Mouse (Mus musculus): ENCODE results near the gene Xpnpep3. TPM values are rescaled to one million over a fixed set of nuclear protein-coding genes. Genes with fewer than 3 reads are reported as not detected.
A peak's percentile ranks its signal among the peaks of the same experiment; 100 is the strongest.

Gene Xpnpep3
- polyA plus RNA-seq (2011; ENCODE audit: insufficient read depth, insufficient read length, low replicate concordance, missing spikeins) = 5.4 and 5.9 TPM in 2 replicates

- under 1% methylated on average over 50 of the region's 50 CpGs for WGBS
- H3K4me3 ChIP-seq (replicated peaks; ENCODE audit: control insufficient read depth, low read depth, low read length) = peak within 1 kb of the TSS; percentile 82
- peak within 1 kb of the TSS; percentile 85 for H3K27ac ChIP-seq (ENCODE audit: control insufficient read depth, insufficient read depth, low read depth, low read length, poor library complexity)
- H3K4me1 ChIP-seq (ENCODE audit: control insufficient read depth, insufficient read depth, low read length) = no peaks in the 10 kb centered on the region
- no peak for TF ChIP-seq CTCF (IDR thresholded peaks at IDR 0.05; ENCODE audit: control insufficient read depth, insufficient read depth, low read length)
- TF ChIP-seq POLR2A (IDR thresholded peaks at IDR 0.05; ENCODE audit: borderline replicate concordance, control insufficient read depth, low read depth, low read length) = peak; percentile 69; the same call in 1 of the 2 replicates
Observed at GRCm38 (mm10) chr15:81399638-81400315, at the start of gene Xpnpep3, which contains the start of gene St13. Gene Xpnpep3 (plus strand): TSS chr15:81400138. Gene St13 (minus strand): TSS chr15:81400077.

GRCm38 (mm10) chr15:81350401-81350800 is 49.5 kb upstream of the Xpnpep3 start:
- no peak overlapping the region for H3K27ac ChIP-seq (ENCODE audit: control insufficient read depth, insufficient read depth, low read depth, low read length, poor library complexity)
- TF ChIP-seq CTCF (IDR thresholded peaks at IDR 0.05; ENCODE audit: control insufficient read depth, insufficient read depth, low read length) = no peak
- TF ChIP-seq POLR2A (IDR thresholded peaks at IDR 0.05; ENCODE audit: borderline replicate concordance, control insufficient read depth, low read depth, low read length) = no peak
- H3K4me1 ChIP-seq (ENCODE audit: control insufficient read depth, insufficient read depth, low read length) = no peaks in the 10 kb centered on the region
- WGBS = 89% methylated on average over 1 of the region's 1 CpGs
- no peak overlapping the region for H3K4me3 ChIP-seq (replicated peaks; ENCODE audit: control insufficient read depth, low read depth, low read length)

DNA sequence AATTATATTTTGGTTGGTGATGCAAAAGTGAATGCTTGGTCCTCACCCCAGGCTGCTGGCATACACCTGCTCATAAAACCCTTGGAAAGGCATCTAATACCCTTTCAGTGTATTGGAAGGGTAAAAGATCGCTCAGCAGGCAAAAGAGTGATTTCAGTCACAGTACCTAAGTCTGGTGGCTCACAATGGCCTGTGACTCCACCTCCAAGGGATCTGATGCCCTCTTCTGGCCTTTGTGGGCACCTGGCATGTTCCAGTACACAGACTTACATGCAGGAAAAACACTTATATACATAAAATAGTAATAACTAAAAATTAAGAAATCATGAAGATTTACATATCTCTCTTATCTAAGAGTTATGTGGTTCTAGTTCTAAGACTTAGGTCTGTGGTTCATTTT is 47.3 kb upstream of the Xpnpep3 start:
- TF ChIP-seq CTCF (IDR thresholded peaks at IDR 0.05; ENCODE audit: control insufficient read depth, insufficient read depth, low read length) (peak; percentile 28; the same call in 1 of the 2 replicates), POLR2A (IDR thresholded peaks at IDR 0.05; ENCODE audit: borderline replicate concordance, control insufficient read depth, low read depth, low read length) (no peak)
- Histone ChIP-seq H3K4me1 (ENCODE audit: control insufficient read depth, insufficient read depth, low read length) (no peaks in the 10 kb centered on the region), H3K27ac (ENCODE audit: control insufficient read depth, insufficient read depth, low read depth, low read length, poor library complexity) (no peak overlapping the region), H3K4me3 (replicated peaks; ENCODE audit: control insufficient read depth, low read depth, low read length) (no peak overlapping the region)
- 41% methylated on average over 1 of the region's 1 CpGs for WGBS

DNA sequence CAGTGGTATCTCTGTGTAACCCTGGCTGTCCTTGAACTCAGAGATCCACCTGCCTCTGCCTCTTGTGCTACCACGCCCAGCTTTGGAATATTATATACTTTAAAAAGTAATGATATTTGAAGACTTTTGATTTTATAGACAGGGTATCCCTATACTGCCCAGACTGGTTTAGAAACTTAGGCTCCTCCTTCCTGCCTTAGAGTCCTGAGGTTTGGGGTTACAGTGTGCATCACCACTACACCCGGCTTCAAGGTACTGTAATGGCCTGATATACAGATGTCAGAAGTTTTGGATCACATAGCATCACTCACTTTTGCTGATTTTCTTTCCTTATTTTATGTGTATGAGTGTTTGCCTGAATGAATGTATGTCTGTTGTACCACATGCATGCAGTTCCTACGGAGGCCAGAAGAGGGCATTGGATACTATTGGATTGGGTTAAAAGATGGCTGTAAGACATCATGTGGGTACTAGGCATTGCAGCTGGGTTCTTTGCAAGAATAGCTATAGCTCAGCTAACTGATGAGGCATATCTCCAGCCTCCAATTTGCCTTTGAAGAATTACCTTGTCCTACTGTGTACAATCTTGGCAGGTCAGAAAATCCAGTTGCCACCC is 44.7 kb upstream of the Xpnpep3 start:
- H3K4me1 ChIP-seq (ENCODE audit: control insufficient read depth, insufficient read depth, low read length) = peaks cover 1% of the 10 kb centered on the region; the same call in 1 of the 2 replicates
- 57% methylated on average over 3 of the region's 3 CpGs for WGBS
- TF ChIP-seq POLR2A (IDR thresholded peaks at IDR 0.05; ENCODE audit: borderline replicate concordance, control insufficient read depth, low read depth, low read length) (no peak), CTCF (IDR thresholded peaks at IDR 0.05; ENCODE audit: control insufficient read depth, insufficient read depth, low read length) (no peak)

GRCm38 (mm10) chr15:81356946-81357345 is 43.0 kb upstream of the Xpnpep3 start:
- H3K4me1 ChIP-seq (ENCODE audit: control insufficient read depth, insufficient read depth, low read length) = peaks cover 1% of the 10 kb centered on the region; the same call in 1 of the 2 replicates
- TF ChIP-seq POLR2A (IDR thresholded peaks at IDR 0.05; ENCODE audit: borderline replicate concordance, control insufficient read depth, low read depth, low read length) = no peak
- TF ChIP-seq CTCF (IDR thresholded peaks at IDR 0.05; ENCODE audit: control insufficient read depth, insufficient read depth, low read length) = no peak

More for the DNA sequence above, 44.7 kb upstream of the Xpnpep3 start:
- H3K27ac ChIP-seq (ENCODE audit: control insufficient read depth, insufficient read depth, low read depth, low read length, poor library complexity) = no peak overlapping the region
- no peak overlapping the region for H3K4me3 ChIP-seq (replicated peaks; ENCODE audit: control insufficient read depth, low read depth, low read length)

GRCm38 (mm10) chr15:81358943-81359342 is 41.0 kb upstream of the Xpnpep3 start:
- Histone ChIP-seq H3K4me1 (ENCODE audit: control insufficient read depth, insufficient read depth, low read length) (peaks cover 1% of the 10 kb centered on the region; the same call in 1 of the 2 replicates), H3K4me3 (replicated peaks; ENCODE audit: control insufficient read depth, low read depth, low read length) (no peak overlapping the region), H3K27ac (ENCODE audit: control insufficient read depth, insufficient read depth, low read depth, low read length, poor library complexity) (no peak overlapping the region)
- no peak for TF ChIP-seq CTCF (IDR thresholded peaks at IDR 0.05; ENCODE audit: control insufficient read depth, insufficient read depth, low read length)
- TF ChIP-seq POLR2A (IDR thresholded peaks at IDR 0.05; ENCODE audit: borderline replicate concordance, control insufficient read depth, low read depth, low read length) = no peak
- 50% methylated on average over 3 of the region's 3 CpGs for WGBS

More at GRCm38 (mm10) chr15:81356946-81357345, 43.0 kb upstream of the Xpnpep3 start:
- Histone ChIP-seq H3K27ac (ENCODE audit: control insufficient read depth, insufficient read depth, low read depth, low read length, poor library complexity) (no peak overlapping the region), H3K4me3 (replicated peaks; ENCODE audit: control insufficient read depth, low read depth, low read length) (no peak overlapping the region)
- WGBS = 84% methylated on average over 5 of the region's 5 CpGs

DNA sequence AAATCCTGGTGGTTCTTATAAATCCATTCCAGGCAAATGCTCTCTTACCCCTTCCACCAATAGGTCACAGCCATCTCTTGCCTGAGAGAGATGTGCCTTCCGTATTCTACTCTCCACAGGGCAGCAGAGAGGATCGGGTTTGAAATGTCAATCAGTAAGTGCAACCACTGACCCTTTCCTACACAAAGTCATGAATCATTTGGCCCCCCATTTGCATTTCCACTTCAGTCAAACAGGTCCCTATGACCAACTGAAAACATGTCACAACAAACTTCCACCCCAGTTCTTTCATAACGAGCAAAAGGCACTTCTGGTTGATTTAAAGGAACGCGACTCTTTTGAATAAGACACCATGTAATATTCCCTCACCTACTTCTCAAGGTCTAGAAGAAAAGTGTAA is 40.5 kb upstream of the Xpnpep3 start:
- H3K4me1 ChIP-seq (ENCODE audit: control insufficient read depth, insufficient read depth, low read length) = peaks cover 1% of the 10 kb centered on the region; the same call in 1 of the 2 replicates
- H3K27ac ChIP-seq (ENCODE audit: control insufficient read depth, insufficient read depth, low read depth, low read length, poor library complexity) = no peak overlapping the region
- WGBS = 54% methylated on average over 5 of the region's 5 CpGs
- TF ChIP-seq CTCF (IDR thresholded peaks at IDR 0.05; ENCODE audit: control insufficient read depth, insufficient read depth, low read length) (no peak), POLR2A (IDR thresholded peaks at IDR 0.05; ENCODE audit: borderline replicate concordance, control insufficient read depth, low read depth, low read length) (no peak)
- no peak overlapping the region for H3K4me3 ChIP-seq (replicated peaks; ENCODE audit: control insufficient read depth, low read depth, low read length)

- H3K4me3 ChIP-seq (replicated peaks; ENCODE audit: control insufficient read depth, low read depth, low read length) = peak within 1 kb of the TSS; percentile 97
- WGBS = 1% methylated on average over 30 of the region's 30 CpGs
- TF ChIP-seq CTCF (IDR thresholded peaks at IDR 0.05; ENCODE audit: control insufficient read depth, insufficient read depth, low read length) = no peak
- peak; percentile 70; the same call in 1 of the 2 replicates for TF ChIP-seq POLR2A (IDR thresholded peaks at IDR 0.05; ENCODE audit: borderline replicate concordance, control insufficient read depth, low read depth, low read length)
- H3K27ac ChIP-seq (ENCODE audit: control insufficient read depth, insufficient read depth, low read depth, low read length, poor library complexity) = peak within 1 kb of the TSS; percentile 88
- H3K4me1 ChIP-seq (ENCODE audit: control insufficient read depth, insufficient read depth, low read length) = peaks cover 1% of the 10 kb centered on the region; the same call in 1 of the 2 replicates
Observed at GRCm38 (mm10) chr15:81360345-81361021, 39.5 kb upstream of the Xpnpep3 start, which contains the start of gene Slc25a17. Gene Slc25a17 (minus strand): TSS chr15:81360812.
